Mouse (Mus musculus): Measurements from ENCODE around the gene Stag2.

GRCm38 (mm10) chrX:42188825-42189426 lies 39.8 kb downstream of the Stag2 start:
- TF ChIP-seq CTCF (IDR thresholded peaks at IDR 0.05; ENCODE audit: low read depth) (no peak), EP300 (optimal IDR thresholded peaks at IDR 0.05) (no peak)

Data from stomach, postnatal 0 days (tissue).